Mouse (Mus musculus) erythroblast, embryonic 14.5 days (primary cell): ENCODE data around the gene Krtap5-1. TPM values are rescaled to one million over a fixed set of nuclear protein-coding genes. Genes with fewer than 3 reads are reported as not detected.
"Not testable (repeated sequence)": the region's sequence is repeated elsewhere in the genome, so short reads cannot be mapped to it uniquely, and the experiment has no call there.

ENCODE experiments used
- H3K27me3 ChIP-seq: 2 replicates; pipeline ENCODE4 v1.6.1; 2012; ENCODE audit warnings: inconsistent platforms; ENCODE audit not compliant: control insufficient read depth
- H3K36me3 ChIP-seq: 2 replicates; pipeline ENCODE4 v1.6.1; 2012; ENCODE audit warnings: mild to moderate bottlenecking, inconsistent platforms; ENCODE audit not compliant: control insufficient read depth
- H3K4me1 ChIP-seq: 2 replicates; pipeline ENCODE4 v1.6.1; 2012; ENCODE audit warnings: inconsistent platforms; ENCODE audit not compliant: control insufficient read depth
- H3K4me3 ChIP-seq: replicated peaks from 2 replicates; pipeline ENCODE3; 2012; ENCODE audit warnings: moderate library complexity, mild to moderate bottlenecking, inconsistent platforms
- H3K9me3 ChIP-seq: 2 replicates; pipeline ENCODE4 v1.6.1; 2012; ENCODE audit warnings: low read length, inconsistent platforms, mixed read lengths; ENCODE audit not compliant: control insufficient read depth
- GATA1 ChIP-seq: IDR thresholded peaks from 2 replicates; pipeline ENCODE4 v1.6.1; 2012; ENCODE audit warnings: low read length, inconsistent platforms, mixed read lengths
- TAL1 ChIP-seq: IDR thresholded peaks from 3 replicates; pipeline ENCODE4 v1.6.1; 2012; ENCODE audit warnings: low read length, inconsistent platforms, mixed read lengths
- polyA plus RNA-seq: library from polyadenylated mRNA; stranded (reverse); fragments of >175 nt; gene quantifications from 2 replicates; pipeline ENCODE4 v1.2.3, GENCODE M21; 2012

Gene Krtap5-1
- not detected in 2 replicates for polyA plus RNA-seq

- H3K27me3 ChIP-seq, H3K4me1 ChIP-seq, H3K36me3 ChIP-seq, H3K4me3 ChIP-seq, H3K9me3 ChIP-seq: not testable (repeated sequence)
These were observed at the start of gene Krtap5-1 for GRCm38 (mm10) chr7:142297018-142297417. Gene Krtap5-1, minus strand, starts transcription at chr7:142297118.

DNA sequence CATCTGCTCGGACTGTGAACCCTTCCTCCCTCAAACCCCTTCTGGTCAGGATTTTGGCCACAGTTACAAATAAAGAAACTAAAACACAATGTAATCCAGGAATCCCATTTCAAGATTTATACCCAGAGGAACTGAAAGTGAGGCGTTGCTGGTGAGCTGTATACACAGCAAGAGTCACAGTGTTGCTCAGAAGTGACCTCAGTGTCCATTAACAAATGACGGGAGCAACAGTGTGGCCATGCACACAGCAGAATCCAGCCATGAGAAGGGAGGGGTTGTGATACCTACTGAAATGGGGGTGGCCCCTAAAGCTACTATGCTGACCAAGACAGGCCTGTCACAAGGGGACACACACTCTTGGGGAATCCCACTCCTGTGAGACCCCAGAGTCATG lies 45.3 kb upstream of the Krtap5-1 start:
- Histone ChIP-seq H3K4me1 (peaks cover 16% of the 10 kb centered on the region), H3K4me3 (no peak overlapping the region), H3K9me3 (no peaks in the 10 kb centered on the region), H3K36me3 (no peaks in the 10 kb centered on the region), H3K27me3 (no peaks in the 10 kb centered on the region)
- TF ChIP-seq TAL1 (no peak), GATA1 (no peak)

- no peak for TF ChIP-seq TAL1
- TF ChIP-seq GATA1: no peak
- Histone ChIP-seq H3K36me3 (no peaks in the 10 kb centered on the region), H3K27me3 (no peaks in the 10 kb centered on the region), H3K9me3 (no peaks in the 10 kb centered on the region), H3K4me3 (no peak overlapping the region), H3K4me1 (peaks cover 12% of the 10 kb centered on the region)
These were observed 44.8 kb upstream of the Krtap5-1 start for GRCm38 (mm10) chr7:142341564-142342246.

DNA sequence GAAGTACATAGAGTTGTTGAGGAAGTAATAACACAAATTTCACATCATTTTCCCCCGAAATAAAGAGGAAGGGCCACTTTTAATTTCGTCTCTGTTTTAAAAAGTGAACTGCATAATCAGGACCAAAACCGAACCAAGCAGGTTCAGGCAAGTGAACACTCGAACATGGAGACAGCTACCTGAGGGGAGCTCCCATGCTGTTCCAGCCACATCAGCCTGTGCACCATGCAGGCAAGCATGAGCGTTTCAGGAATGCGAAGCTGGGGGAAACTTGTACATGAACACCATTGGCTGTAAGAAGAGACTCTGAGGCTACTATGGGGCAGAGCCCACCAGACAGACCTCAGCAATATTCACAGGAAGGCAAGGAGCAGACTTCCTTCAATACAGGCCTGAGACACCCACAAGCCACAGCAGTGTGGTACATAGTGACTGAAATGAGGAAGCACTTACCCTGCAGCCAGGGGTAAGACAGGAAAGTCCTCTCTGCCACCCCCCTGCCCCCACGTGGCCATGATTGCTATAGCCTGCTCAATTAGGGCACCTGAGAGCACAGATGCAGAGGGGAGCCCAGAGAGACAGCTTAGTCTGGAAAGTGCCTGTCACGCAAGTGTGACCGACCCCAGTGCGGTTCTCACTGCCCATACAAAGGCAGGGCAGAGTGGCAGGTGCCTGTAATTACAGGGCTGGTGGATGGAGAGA lies 43.5 kb upstream of the Krtap5-1 start:
- no peak overlapping the region for H3K4me3 ChIP-seq
- no peaks in the 10 kb centered on the region for H3K9me3 ChIP-seq
- H3K36me3 ChIP-seq: no peaks in the 10 kb centered on the region
- no peaks in the 10 kb centered on the region for H3K27me3 ChIP-seq
- H3K4me1 ChIP-seq: peaks cover 7% of the 10 kb centered on the region
- TF ChIP-seq TAL1: no peak
- TF ChIP-seq GATA1: no peak

DNA sequence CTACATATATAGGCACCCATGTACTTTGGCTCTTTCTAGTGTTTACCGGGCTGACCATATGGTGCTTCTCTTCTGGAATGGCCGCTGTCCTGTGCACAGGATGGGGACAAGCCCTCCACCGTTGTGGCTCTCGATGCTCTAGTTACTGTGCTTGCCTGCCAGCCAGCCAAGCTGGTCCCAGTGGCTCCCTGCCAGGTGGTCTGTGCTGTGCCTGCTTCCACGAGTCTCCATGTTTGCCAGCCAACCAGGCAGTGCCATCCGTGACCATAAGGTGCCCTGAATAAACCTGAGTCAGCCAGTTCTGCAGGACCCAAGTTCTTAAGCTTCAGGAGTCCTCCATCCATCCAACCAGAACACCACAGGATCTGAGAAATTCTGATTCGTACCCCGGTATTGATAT lies 38.2 kb upstream of the Krtap5-1 start:
- Histone ChIP-seq H3K9me3 (no peaks in the 10 kb centered on the region), H3K36me3 (no peaks in the 10 kb centered on the region), H3K4me1 (peaks cover 30% of the 10 kb centered on the region), H3K27me3 (no peaks in the 10 kb centered on the region), H3K4me3 (no peak overlapping the region)
- TF ChIP-seq TAL1: no peak
- TF ChIP-seq GATA1: no peak

DNA sequence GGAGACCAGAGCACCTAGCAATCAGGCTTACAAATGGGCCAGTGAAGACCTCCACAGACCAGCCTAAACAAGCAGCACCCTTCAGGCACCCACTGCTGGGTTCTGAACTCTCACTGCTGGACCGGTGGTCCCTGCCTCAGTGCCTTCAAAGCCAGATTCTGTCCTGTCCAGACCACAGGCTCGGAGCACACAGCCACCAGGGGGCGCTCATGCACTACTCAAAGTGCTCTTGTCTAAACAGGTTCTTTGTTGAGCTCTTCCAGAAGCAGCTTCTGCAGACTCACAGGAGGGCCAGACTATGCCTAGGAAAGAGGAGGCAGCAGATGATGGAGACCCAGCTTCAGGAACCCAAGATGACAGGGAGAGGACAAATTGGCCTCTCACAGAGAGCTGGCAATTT lies 37.3 kb upstream of the Krtap5-1 start:
- TF ChIP-seq TAL1: no peak
- no peak for TF ChIP-seq GATA1
- Histone ChIP-seq H3K9me3 (no peaks in the 10 kb centered on the region), H3K27me3 (no peaks in the 10 kb centered on the region), H3K4me3 (no peak overlapping the region), H3K36me3 (no peaks in the 10 kb centered on the region), H3K4me1 (peaks cover 32% of the 10 kb centered on the region)

GRCm38 (mm10) chr7:142332741-142333140 lies 35.8 kb upstream of the Krtap5-1 start:
- H3K4me3 ChIP-seq, H3K9me3 ChIP-seq, H3K36me3 ChIP-seq, H3K27me3 ChIP-seq: not testable (repeated sequence)
- H3K4me1 ChIP-seq: peaks cover 32% of the 10 kb centered on the region

DNA sequence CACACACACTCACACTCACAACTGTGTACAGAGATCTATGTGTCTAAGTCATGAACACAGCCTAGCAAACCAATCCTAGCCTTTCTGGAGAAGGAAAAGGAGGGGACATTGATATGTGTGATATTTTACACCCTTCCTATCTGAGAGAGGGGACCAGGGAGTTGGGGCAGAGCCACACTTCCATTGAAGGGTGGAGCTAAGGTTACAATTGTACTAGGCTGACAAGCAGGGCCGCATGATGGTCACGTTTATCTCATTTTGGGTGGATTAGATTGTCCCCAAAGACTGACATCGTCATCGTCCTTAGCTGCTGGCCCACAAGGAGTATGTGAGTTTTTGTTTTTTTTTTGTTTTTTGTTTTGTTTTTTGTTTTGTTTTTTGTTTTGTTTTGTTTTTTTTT lies 34.4 kb upstream of the Krtap5-1 start:
- H3K36me3 ChIP-seq: no peaks in the 10 kb centered on the region
- no peak overlapping the region for H3K4me3 ChIP-seq
- H3K4me1 ChIP-seq: peaks cover 32% of the 10 kb centered on the region
- no peaks in the 10 kb centered on the region for H3K27me3 ChIP-seq
- H3K9me3 ChIP-seq: no peaks in the 10 kb centered on the region
- no peak for TF ChIP-seq GATA1
- TF ChIP-seq TAL1: no peak

DNA sequence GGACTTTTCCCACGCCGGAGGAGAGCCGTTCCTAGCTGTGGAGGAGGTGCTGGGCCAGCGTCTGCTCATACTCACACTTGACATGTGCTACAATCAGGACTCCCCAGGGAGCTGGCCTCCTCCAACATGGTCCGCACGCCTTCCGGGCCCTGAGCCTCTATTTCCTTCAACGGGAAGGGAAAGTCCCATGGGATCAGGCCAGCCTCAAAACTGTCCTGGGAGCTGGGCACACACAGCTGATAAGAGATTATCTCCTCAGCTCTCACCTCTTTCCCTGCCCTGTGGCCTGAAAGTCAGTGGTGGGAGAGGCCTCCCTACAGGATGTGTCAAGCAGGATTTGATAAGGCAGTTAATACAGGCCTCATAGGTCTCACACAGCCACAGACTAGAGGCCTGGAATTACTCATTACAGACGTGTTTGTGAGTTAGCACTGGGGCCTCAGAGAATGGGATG lies 33.4 kb upstream of the Krtap5-1 start:
- H3K9me3 ChIP-seq: no peaks in the 10 kb centered on the region
- no peaks in the 10 kb centered on the region for H3K36me3 ChIP-seq
- H3K4me3 ChIP-seq: no peak overlapping the region
- TF ChIP-seq GATA1: no peak
- TF ChIP-seq TAL1: no peak
- no peaks in the 10 kb centered on the region for H3K27me3 ChIP-seq
- peaks cover 32% of the 10 kb centered on the region for H3K4me1 ChIP-seq

- TF ChIP-seq GATA1 (no peak), TAL1 (no peak)
- H3K4me1 ChIP-seq: peaks cover 22% of the 10 kb centered on the region
- H3K9me3 ChIP-seq: no peaks in the 10 kb centered on the region
- no peaks in the 10 kb centered on the region for H3K36me3 ChIP-seq
- no peaks in the 10 kb centered on the region for H3K27me3 ChIP-seq
- H3K4me3 ChIP-seq: no peak overlapping the region
These were observed 31.6 kb upstream of the Krtap5-1 start for GRCm38 (mm10) chr7:142328507-142328906.
